Mouse (Mus musculus) stomach, postnatal 0 days (tissue): ENCODE measurements around the gene Trim25. TPM values are rescaled to one million over a fixed set of nuclear protein-coding genes. Genes with fewer than 3 reads are reported as not detected.

ENCODE experiments used
- ATAC-seq: fragments of 200-750 bp; cut with Nextera tagmentation; 2 replicates; pipeline ENCODE4 v1.8.0; 2017; ENCODE audit not compliant: low FRiP score, low TSS enrichment
- DNase-seq: peaks from one replicate; pipeline ENCODE4 v3.0.0-alpha.2; 2016; ENCODE audit warnings: low spot score
- H3K27ac ChIP-seq: fragments of 300-500 bp; sonication (generic); replicated peaks from 2 replicates; pipeline ENCODE4 v1.5.1; 2014; ENCODE audit warnings: mild to moderate bottlenecking, control low read depth
- H3K27me3 ChIP-seq: fragments of 300-500 bp; sonication (generic); 2 replicates; pipeline ENCODE4 v1.6.1; 2014; ENCODE audit warnings: low read length; ENCODE audit not compliant: control insufficient read depth, insufficient read depth
- H3K36me3 ChIP-seq: fragments of 300-500 bp; sonication (generic); 2 replicates; pipeline ENCODE4 v1.6.1; 2014; ENCODE audit warnings: low read length, mixed read lengths; ENCODE audit not compliant: control insufficient read depth, insufficient read depth
- H3K4me1 ChIP-seq: fragments of 300-500 bp; sonication (generic); replicated peaks from 2 replicates; pipeline ENCODE4 v1.6.1; 2014; ENCODE audit warnings: antibody characterized with exemption; ENCODE audit not compliant: control insufficient read depth, insufficient read depth
- H3K4me2 ChIP-seq: fragments of 300-500 bp; sonication (generic); replicated peaks from 2 replicates; pipeline ENCODE4 v1.6.1; 2014; ENCODE audit warnings: low read depth, mild to moderate bottlenecking, control low read depth, moderate library complexity
- H3K4me3 ChIP-seq: fragments of 300-500 bp; sonication (generic); 2 replicates; pipeline ENCODE4 v1.5.1; 2014; ENCODE audit warnings: low read depth, low read length, control low read depth
- H3K9ac ChIP-seq: fragments of 300-500 bp; sonication (generic); 2 replicates; pipeline ENCODE4 v1.6.1; 2014; ENCODE audit warnings: mild to moderate bottlenecking, low read length, control low read depth, mixed read lengths
- H3K9me3 ChIP-seq: fragments of 300-500 bp; sonication (generic); 2 replicates; pipeline ENCODE4 v1.6.1; 2016; ENCODE audit warnings: low read length; ENCODE audit not compliant: control insufficient read depth
- CTCF ChIP-seq: IDR thresholded peaks from 2 replicates; pipeline ENCODE4 v1.5.1; 2016; ENCODE audit warnings: antibody characterized with exemption, low read depth, mild to moderate bottlenecking, moderate library complexity
- EP300 ChIP-seq: optimal IDR thresholded peaks from 2 replicates; pipeline ENCODE3; 2016; ENCODE audit warnings: antibody characterized with exemption
- WGBS: fragments of 180-500 bp; shearing (Covaris S2); extraction: QIAGEN DNeasy Blood & Tissue Kit; methylation state at CpG from one replicate; pipeline ENCODE4 v1.1.7; 2014; 5-methylcytosine and 5-hydroxymethylcytosine counted together
- polyA plus RNA-seq: library from polyadenylated mRNA; unstranded; fragments of >200 nt; fragmentation: Nextera tagmentation; extraction: Ambion mirVana; gene quantifications from 2 replicates; pipeline ENCODE4 v1.2.1, GENCODE M21; 2015

Gene Trim25
- polyA plus RNA-seq, 1 experiment from 2014 or later: 29.5 TPM

DNA sequence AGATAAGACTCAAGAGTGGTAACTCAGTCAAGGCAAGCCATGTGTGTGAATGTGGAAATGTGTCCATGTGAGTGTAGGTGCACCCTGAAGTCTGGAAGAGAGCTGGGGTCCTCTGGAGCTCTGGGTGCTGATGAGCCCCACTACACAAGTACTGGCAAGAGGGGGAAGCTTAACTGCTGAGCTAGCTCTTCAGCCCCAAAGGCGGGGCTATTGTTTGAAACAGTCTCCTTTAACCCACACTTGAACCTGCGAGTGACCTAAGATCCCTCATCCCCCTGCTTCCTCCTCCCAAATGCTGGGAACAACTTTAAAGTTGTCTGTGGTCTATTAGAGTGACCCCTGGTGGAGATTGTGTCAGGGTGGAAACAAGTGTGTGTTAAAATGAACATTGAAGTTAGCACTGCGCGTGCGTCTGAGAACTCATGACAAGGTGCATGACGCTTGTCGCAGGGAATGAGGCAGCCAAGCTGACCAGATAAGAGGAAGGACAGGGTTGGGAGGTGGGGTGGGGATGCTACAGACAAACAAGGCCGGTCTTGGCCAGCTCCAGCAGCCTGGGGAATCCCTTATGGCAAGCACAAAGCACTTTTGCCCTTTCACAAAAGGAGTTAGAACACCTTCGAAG is 21.6 kb downstream of the Trim25 start:
- Histone ChIP-seq H3K36me3 (peaks cover 19% of the 10 kb centered on the region; the same call in 1 of the 2 replicates), H3K27me3 (no peaks in the 10 kb centered on the region), H3K9ac (no peak overlapping the region), H3K9me3 (no peaks in the 10 kb centered on the region), H3K4me3 (no peak overlapping the region), H3K4me1 (no peaks in the 10 kb centered on the region), H3K27ac (peak overlapping the region; percentile 58; the same call in 1 of the 2 replicates), H3K4me2 (no peak overlapping the region)
- DNase-seq (peak; percentile 23), ATAC-seq (no peak)
- TF ChIP-seq CTCF (peak; percentile 65), EP300 (no peak)
- 75% methylated on average over 9 of the region's 9 CpGs for WGBS

DNA sequence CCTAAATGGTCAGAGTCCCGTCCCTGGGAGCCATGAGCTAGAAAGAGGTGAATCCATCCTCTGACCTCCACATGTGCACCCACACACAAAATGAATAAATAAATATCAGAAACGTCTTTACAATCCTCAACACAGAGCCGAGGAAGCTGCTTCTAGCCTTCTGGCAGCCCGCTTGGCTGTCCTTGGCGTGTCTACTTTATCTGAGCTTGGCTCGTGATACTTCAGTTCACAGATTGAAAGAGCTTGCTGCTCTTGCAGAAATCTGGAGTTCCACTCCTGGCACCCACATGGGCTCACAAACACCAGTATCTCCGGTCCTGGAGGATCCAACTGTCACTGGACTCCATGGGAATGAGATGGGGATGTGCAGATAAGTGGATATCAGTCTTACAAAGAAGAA is 22.5 kb downstream of the Trim25 start:
- no peaks in the 10 kb centered on the region for H3K9me3 ChIP-seq
- TF ChIP-seq CTCF (no peak), EP300 (no peak)
- ATAC-seq (no peak), DNase-seq (no peak)
- peaks cover 15% of the 10 kb centered on the region; the same call in 1 of the 2 replicates for H3K36me3 ChIP-seq
- H3K4me1 ChIP-seq: no peaks in the 10 kb centered on the region
- no peaks in the 10 kb centered on the region for H3K27me3 ChIP-seq
- H3K9ac ChIP-seq: no peak overlapping the region
- H3K27ac ChIP-seq: peak overlapping the region; percentile 58; the same call in 1 of the 2 replicates
- no peak overlapping the region for H3K4me2 ChIP-seq
- H3K4me3 ChIP-seq: no peak overlapping the region
- whole genome bisulfite sequencing: 66% methylated on average over 7 of the region's 7 CpGs

DNA sequence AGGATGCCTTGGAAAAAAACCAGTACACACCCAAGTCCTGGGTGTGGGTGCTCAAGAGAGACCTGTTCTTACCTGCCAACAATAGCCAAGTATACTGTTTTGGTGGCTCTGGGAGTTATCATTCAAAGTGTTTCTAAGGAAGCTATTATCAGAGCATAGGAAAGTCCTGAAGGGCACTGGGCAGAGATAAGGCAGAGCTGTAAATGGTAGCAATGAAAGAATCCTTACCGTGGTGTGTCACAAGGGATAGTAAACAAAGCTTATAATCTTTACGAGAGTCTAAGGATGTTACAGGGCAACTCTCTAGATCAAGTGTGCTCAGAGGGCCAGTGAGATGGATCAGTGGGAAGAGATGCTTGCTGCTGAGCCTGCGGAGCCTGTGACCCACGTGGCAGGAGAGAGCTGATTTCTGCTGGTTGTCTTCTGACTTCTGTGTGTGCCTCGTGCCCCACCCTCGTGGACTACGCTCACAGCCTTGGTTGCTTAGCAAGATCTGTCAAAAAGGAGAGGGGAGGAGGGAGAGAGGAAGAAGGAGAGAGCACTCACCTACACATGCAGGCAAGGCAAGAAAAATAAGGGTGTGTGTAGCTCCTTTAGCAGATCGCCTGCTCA is 23.1 kb downstream of the Trim25 start:
- no peaks in the 10 kb centered on the region for H3K9me3 ChIP-seq
- ATAC-seq (peak; percentile 70), DNase-seq (peak; percentile 74)
- TF ChIP-seq CTCF: no peak
- TF ChIP-seq EP300: no peak
- peaks cover 15% of the 10 kb centered on the region; the same call in 1 of the 2 replicates for H3K36me3 ChIP-seq
- H3K4me2 ChIP-seq: no peak overlapping the region
- WGBS: 48% methylated on average over 8 of the region's 8 CpGs
- H3K4me1 ChIP-seq: no peaks in the 10 kb centered on the region
- H3K27me3 ChIP-seq: no peaks in the 10 kb centered on the region
- H3K9ac ChIP-seq: no peak overlapping the region
- H3K4me3 ChIP-seq: no peak overlapping the region
- H3K27ac ChIP-seq: peak overlapping the region; percentile 46

DNA sequence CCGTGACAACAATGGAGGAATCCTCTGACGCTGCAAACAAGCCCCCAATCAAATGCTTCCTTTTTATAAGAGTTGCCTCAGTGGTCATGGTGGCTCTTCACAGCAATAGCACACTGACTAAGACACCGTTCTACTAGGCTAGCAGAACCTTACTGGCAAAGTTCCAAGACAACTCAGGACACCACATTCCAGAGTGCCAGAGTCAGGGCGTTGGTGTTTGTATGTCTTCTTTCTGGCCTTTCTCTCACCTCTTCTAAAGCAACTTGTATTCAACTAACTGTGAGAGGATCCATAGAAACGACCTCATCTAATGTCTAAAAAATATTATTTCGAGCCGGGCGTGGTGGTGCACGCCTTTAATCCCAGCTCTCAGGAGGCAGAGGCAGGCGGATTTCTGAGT is 24.3 kb downstream of the Trim25 start:
- no peak overlapping the region for H3K4me2 ChIP-seq
- 63% methylated on average over 10 of the region's 10 CpGs for WGBS
- DNase-seq (no peak), ATAC-seq (no peak)
- H3K4me3 ChIP-seq: no peak overlapping the region
- H3K4me1 ChIP-seq: no peaks in the 10 kb centered on the region
- TF ChIP-seq EP300: no peak
- no peak for TF ChIP-seq CTCF
- no peaks in the 10 kb centered on the region for H3K27me3 ChIP-seq
- peak overlapping the region; percentile 78 for H3K27ac ChIP-seq
- H3K9me3 ChIP-seq: no peaks in the 10 kb centered on the region
- H3K9ac ChIP-seq: no peak overlapping the region
- H3K36me3 ChIP-seq: peaks cover 9% of the 10 kb centered on the region; the same call in 1 of the 2 replicates

DNA sequence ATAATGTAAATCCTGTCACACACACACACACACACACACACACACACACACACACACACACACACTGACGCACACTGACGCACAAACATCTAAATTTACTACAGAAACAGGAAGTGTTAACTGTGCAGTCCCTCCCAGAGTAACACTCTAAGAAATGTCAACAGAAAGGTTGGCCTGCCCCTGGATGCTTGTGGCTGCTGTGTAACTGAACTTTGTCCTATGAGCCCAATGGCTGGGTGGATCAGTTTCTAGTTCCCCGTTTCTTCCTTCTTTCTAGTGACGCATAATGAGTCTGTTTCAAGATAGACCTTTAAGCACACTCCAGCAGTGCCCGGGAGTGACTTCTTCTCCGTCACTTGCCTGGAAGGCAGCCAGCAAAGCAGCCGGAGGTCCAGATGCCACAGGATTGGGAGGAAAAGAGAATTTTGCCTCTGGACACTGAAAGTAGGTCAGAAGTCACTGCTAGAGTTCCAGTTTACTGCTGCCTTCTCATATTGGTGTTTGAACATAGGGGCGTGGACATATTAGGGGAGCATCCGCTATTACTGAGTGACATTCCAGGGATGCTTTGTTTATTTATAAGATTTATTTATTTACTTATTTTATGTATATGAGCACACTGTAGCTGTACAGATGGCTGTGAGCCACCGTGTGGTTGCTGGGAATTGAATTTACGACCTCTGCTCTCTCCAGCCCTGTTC is 25.2 kb downstream of the Trim25 start:
- no peak overlapping the region for H3K4me3 ChIP-seq
- no peak overlapping the region for H3K4me2 ChIP-seq
- 27% methylated on average over 11 of the region's 11 CpGs for WGBS
- DNase-seq (peak; percentile 87), ATAC-seq (peak; percentile 87)
- H3K27ac ChIP-seq: peak overlapping the region; percentile 78
- H3K9me3 ChIP-seq: no peaks in the 10 kb centered on the region
- H3K27me3 ChIP-seq: no peaks in the 10 kb centered on the region
- H3K36me3 ChIP-seq: peaks cover 5% of the 10 kb centered on the region; the same call in 1 of the 2 replicates
- no peak overlapping the region for H3K9ac ChIP-seq
- TF ChIP-seq EP300 (peak; percentile 63), CTCF (no peak)
- H3K4me1 ChIP-seq: no peaks in the 10 kb centered on the region
